Mouse (Mus musculus) brain, adult 2 months (tissue): Measurements from ENCODE around the gene Mtfr2.

Source experiments
- DNase-seq: peaks from one replicate; pipeline ENCODE4 v3.0.0; 2011; ENCODE audit warnings: low read depth, low spot score

Mtfr2 gene

GRCm38 (mm10) chr10:20379071-20379735 is 31.6 kb downstream of the Mtfr2 start:
- peak; percentile 40 for DNase-seq

- peak; percentile 85 for DNase-seq
Measured at GRCm38 (mm10) chr10:20380798-20381197, 33.2 kb downstream of the Mtfr2 start.

- no peak for DNase-seq
Measured at GRCm38 (mm10) chr10:20381352-20381751, 33.8 kb downstream of the Mtfr2 start.

GRCm38 (mm10) chr10:20382807-20383419 is 35.3 kb downstream of the Mtfr2 start:
- peak; percentile 43 for DNase-seq

GRCm38 (mm10) chr10:20390568-20390967 is 43.0 kb downstream of the Mtfr2 start:
- no peak for DNase-seq

GRCm38 (mm10) chr10:20394815-20395214 is 47.2 kb downstream of the Mtfr2 start:
- no peak for DNase-seq

GRCm38 (mm10) chr10:20395778-20396177 is 48.2 kb downstream of the Mtfr2 start:
- no peak for DNase-seq

GRCm38 (mm10) chr10:20398224-20398623 is 50.7 kb downstream of the Mtfr2 start:
- DNase-seq: peak; percentile 38

- no peak for DNase-seq
Measured at GRCm38 (mm10) chr10:20398641-20399390, 51.2 kb downstream of the Mtfr2 start.

GRCm38 (mm10) chr10:20400406-20400805 is 52.8 kb downstream of the Mtfr2 start:
- DNase-seq: no peak

- DNase-seq: no peak
Measured at GRCm38 (mm10) chr10:20402941-20403340, 55.4 kb downstream of the Mtfr2 start.

- DNase-seq: peak; percentile 68
Measured at GRCm38 (mm10) chr10:20405471-20405870, 57.9 kb downstream of the Mtfr2 start.

- DNase-seq: no peak
Measured at GRCm38 (mm10) chr10:20408336-20408735, 60.8 kb downstream of the Mtfr2 start.

- peak; percentile 18 for DNase-seq
Measured at GRCm38 (mm10) chr10:20409181-20409580, 61.6 kb downstream of the Mtfr2 start.
